Mouse (Mus musculus) embryonic facial prominence, embryonic 14.5 days (tissue): Measurements from ENCODE around the gene Ift80. TPM values are rescaled to one million over a fixed set of nuclear protein-coding genes. Genes with fewer than 3 reads are reported as not detected.

Source experiments
- microRNA counts: library from miRNA; unstranded; fragments of <30 nt; microRNA quantifications from one replicate; lab custom pipeline; 2017
- microRNA-seq: library from miRNA; unstranded; fragments of <30 nt; microRNA quantifications from one replicate; pipeline ENCODE4, GENCODE M21; 2016; ENCODE audit warnings: borderline number of aligned reads
- polyA plus RNA-seq: library from polyadenylated mRNA; unstranded; fragments of >200 nt; fragmentation: Nextera tagmentation; extraction: Ambion mirVana; gene quantifications from 2 replicates; pipeline ENCODE4 v1.2.1, GENCODE M21; 2014

Gene Ift80
- polyA plus RNA-seq, 1 experiment from 2014 or later, result 17.5 TPM

MicroRNA genes within 50 kb of the gene (microRNA counts, 519-probe panel; counts per million panel counts)
- microRNA mmu-miR-15b (lab: Ali Mortazavi, UCI), result 4,014 counts per million, percentile 93 among the panel's probes with 10 or more counts

Small RNA genes within 50 kb of the gene (microRNA-seq; reads per million reads assigned to microRNA genes)
- gene Mir15b (917 reads per million, percentile 75 among the genes with 10 or more reads in this experiment), gene Mir16-2 (763 reads per million, percentile 72 among the genes with 10 or more reads in this experiment)

Other genes starting within 250 kb of the Ift80 start
- gene 1110032F04Rik, start 135.0 kb downstream of the Ift80 start, polyA plus RNA-seq, result 1.1 and 1.7 TPM in 2 replicates
- 121 and 127 TPM in 2 replicates for gene Smc4, start 168 bp upstream of the Ift80 start, polyA plus RNA-seq
- gene Trim59, start 40.2 kb upstream of the Ift80 start, polyA plus RNA-seq, result 75.9 and 86.7 TPM in 2 replicates
- 34.8 and 35.5 TPM in 2 replicates for gene Kpna4, start 122.5 kb upstream of the Ift80 start, polyA plus RNA-seq
- gene Arl14, start 217.8 kb upstream of the Ift80 start, polyA plus RNA-seq, result not detected in 2 replicates